Mouse (Mus musculus) midbrain, embryonic 11.5 days (tissue): ENCODE measurements around the gene Apol9b. TPM values are rescaled to one million over a fixed set of nuclear protein-coding genes. Genes with fewer than 3 reads are reported as not detected.
"Not testable (repeated sequence)": the region's sequence is repeated elsewhere in the genome, so short reads cannot be mapped to it uniquely, and the experiment has no call there.

Source experiments
- ATAC-seq: fragments of 200-750 bp; cut with Nextera tagmentation; 2 replicates; pipeline ENCODE4 v1.8.0; 2017; ENCODE audit warnings: moderate TSS enrichment, moderate library complexity; ENCODE audit not compliant: low FRiP score
- DNase-seq: peaks from one replicate; pipeline ENCODE4 v3.0.0; 2015; ENCODE audit warnings: low spot score; ENCODE audit errors: missing footprints
- H3K27ac ChIP-seq: fragments of 300-500 bp; sonication (generic); 2 replicates; pipeline ENCODE4 v1.5.1; 2014; ENCODE audit warnings: low read depth, low read length
- H3K27me3 ChIP-seq: fragments of 300-500 bp; sonication (generic); 2 replicates; pipeline ENCODE4 v1.6.1; 2014; ENCODE audit warnings: mild to moderate bottlenecking, low read length, moderate library complexity, mixed read lengths; ENCODE audit not compliant: control insufficient read depth, insufficient read depth
- H3K36me3 ChIP-seq: fragments of 300-500 bp; sonication (generic); 2 replicates; pipeline ENCODE4 v1.6.1; 2014; ENCODE audit warnings: mild to moderate bottlenecking, low read length, moderate library complexity, mixed read lengths; ENCODE audit not compliant: control insufficient read depth, insufficient read depth
- H3K4me1 ChIP-seq: fragments of 300-500 bp; sonication (generic); 2 replicates; pipeline ENCODE4 v1.6.1; 2014; ENCODE audit warnings: low read length; ENCODE audit not compliant: control insufficient read depth, insufficient read depth
- H3K4me2 ChIP-seq: fragments of 300-500 bp; sonication (generic); 2 replicates; pipeline ENCODE4 v1.6.1; 2014; ENCODE audit warnings: mild to moderate bottlenecking, moderate library complexity
- H3K4me3 ChIP-seq: fragments of 300-500 bp; sonication (generic); 2 replicates; pipeline ENCODE4 v1.5.1; 2014; ENCODE audit warnings: low read depth, low read length
- H3K9ac ChIP-seq: fragments of 300-500 bp; sonication (generic); 2 replicates; pipeline ENCODE4 v1.6.1; 2014; ENCODE audit warnings: low read length
- H3K9me3 ChIP-seq: fragments of 300-500 bp; sonication (generic); 2 replicates; pipeline ENCODE4 v1.6.1; 2016; ENCODE audit warnings: low read length; ENCODE audit not compliant: control insufficient read depth
- WGBS: fragments of 180-500 bp; shearing (Covaris S2); extraction: QIAGEN DNeasy Blood & Tissue Kit; methylation state at CpG from one replicate; pipeline ENCODE4 v1.1.7; 2014; 5-methylcytosine and 5-hydroxymethylcytosine counted together
- polyA plus RNA-seq: library from polyadenylated mRNA; unstranded; fragments of >200 nt; fragmentation: Nextera tagmentation; extraction: Ambion mirVana; gene quantifications from 2 replicates; pipeline ENCODE4 v1.2.1, GENCODE M21; 2014

The Apol9b gene
- polyA plus RNA-seq, 1 experiment from 2014 or later = not detected

- 22% methylated on average over 2 of the region's 10 CpGs for WGBS
- not testable (repeated sequence) for H3K36me3 ChIP-seq, H3K27ac ChIP-seq, ATAC-seq, H3K4me3 ChIP-seq, H3K9ac ChIP-seq, H3K4me2 ChIP-seq, H3K27me3 ChIP-seq, H3K9me3 ChIP-seq, DNase-seq, H3K4me1 ChIP-seq
Measured at GRCm38 (mm10) chr15:77724208-77724911, 4.5 kb upstream of the Apol9b start.

DNA sequence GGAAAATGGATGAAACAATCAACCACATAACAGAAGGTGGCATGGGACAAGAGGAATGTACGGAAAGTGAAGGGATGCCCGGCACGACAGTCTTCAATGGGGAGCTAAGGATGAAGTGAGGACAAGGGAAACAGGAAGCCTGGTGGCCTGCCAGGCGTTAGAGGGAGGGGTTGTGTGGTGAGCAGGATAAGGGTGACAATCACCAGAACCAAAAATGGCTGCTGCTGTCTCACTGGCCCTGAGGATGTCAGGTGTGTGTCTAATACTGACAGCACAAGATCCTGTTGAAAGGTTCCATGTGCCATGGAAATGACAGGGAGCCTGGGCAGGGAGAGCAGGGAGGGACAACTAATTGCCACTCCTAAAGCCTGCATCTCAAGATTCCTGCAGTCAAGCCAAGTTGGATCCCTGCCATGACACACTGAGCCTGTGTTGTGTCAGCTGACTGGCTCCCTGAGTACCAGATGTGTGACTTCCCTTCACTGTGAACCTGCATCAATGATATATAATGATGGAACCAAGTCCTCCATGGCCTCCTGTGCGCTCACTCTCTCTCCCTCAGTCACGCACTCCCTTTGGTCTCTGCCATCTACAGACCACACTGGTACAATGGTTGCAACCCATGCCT is 3.3 kb upstream of the Apol9b start:
- not testable (repeated sequence) for DNase-seq, H3K27ac ChIP-seq, H3K9me3 ChIP-seq, H3K9ac ChIP-seq, H3K36me3 ChIP-seq, H3K4me1 ChIP-seq, ATAC-seq, H3K4me3 ChIP-seq, H3K27me3 ChIP-seq, H3K4me2 ChIP-seq
- WGBS = 75% methylated on average over 5 of the region's 6 CpGs

GRCm38 (mm10) chr15:77727139-77727538 is 1.7 kb upstream of the Apol9b start:
- H3K9ac ChIP-seq, H3K4me1 ChIP-seq, H3K27ac ChIP-seq, H3K4me3 ChIP-seq, H3K9me3 ChIP-seq, H3K4me2 ChIP-seq, ATAC-seq, H3K27me3 ChIP-seq, H3K36me3 ChIP-seq: not testable (repeated sequence)
- WGBS = 8% methylated on average over 3 of the region's 3 CpGs
- DNase-seq = peak; percentile 66

DNA sequence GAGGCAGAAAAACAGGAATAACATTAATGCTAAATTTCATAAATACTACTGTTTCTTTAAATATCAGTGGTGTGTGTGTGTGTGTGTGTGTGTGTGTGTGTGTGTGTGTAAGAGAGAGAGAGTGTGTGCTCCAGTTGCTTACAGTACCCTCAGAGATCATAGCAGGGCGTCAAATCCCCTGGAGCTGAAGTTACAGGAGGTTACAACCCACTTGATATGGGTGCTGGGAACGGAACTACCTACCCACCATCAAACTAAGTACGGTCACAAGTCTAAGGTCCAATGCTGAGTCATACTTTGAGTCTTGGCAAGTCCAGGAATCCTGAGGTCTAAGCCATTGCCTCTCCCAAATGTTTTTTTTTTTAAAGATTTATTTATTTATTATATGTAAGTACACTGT is 1.1 kb upstream of the Apol9b start:
- WGBS = 96% methylated on average over 3 of the region's 3 CpGs
- ATAC-seq, H3K27me3 ChIP-seq, H3K4me2 ChIP-seq, H3K4me1 ChIP-seq, H3K9ac ChIP-seq, H3K4me3 ChIP-seq, H3K36me3 ChIP-seq, H3K27ac ChIP-seq, H3K9me3 ChIP-seq, DNase-seq: not testable (repeated sequence)

- peak; percentile 26 for DNase-seq
- H3K36me3 ChIP-seq = no peaks in the 10 kb centered on the region
- H3K27ac ChIP-seq = no peak overlapping the region
- WGBS = 83% methylated on average over 5 of the region's 5 CpGs
- H3K9me3 ChIP-seq = no peaks in the 10 kb centered on the region
- H3K4me3 ChIP-seq = no peak overlapping the region
- no peak for ATAC-seq
- no peak overlapping the region for H3K4me2 ChIP-seq
- no peak overlapping the region for H3K9ac ChIP-seq
- H3K27me3 ChIP-seq = no peaks in the 10 kb centered on the region
- H3K4me1 ChIP-seq = no peaks in the 10 kb centered on the region
Measured at GRCm38 (mm10) chr15:77731605-77732004, 2.8 kb downstream of the Apol9b start.

GRCm38 (mm10) chr15:77732851-77733250 is 4.0 kb downstream of the Apol9b start:
- H3K4me2 ChIP-seq, H3K27ac ChIP-seq, H3K27me3 ChIP-seq, ATAC-seq, H3K4me3 ChIP-seq, H3K36me3 ChIP-seq, H3K9ac ChIP-seq, H3K4me1 ChIP-seq, H3K9me3 ChIP-seq: not testable (repeated sequence)
- WGBS = 72% methylated on average over 10 of the region's 10 CpGs
- peak; percentile 54 for DNase-seq

DNA sequence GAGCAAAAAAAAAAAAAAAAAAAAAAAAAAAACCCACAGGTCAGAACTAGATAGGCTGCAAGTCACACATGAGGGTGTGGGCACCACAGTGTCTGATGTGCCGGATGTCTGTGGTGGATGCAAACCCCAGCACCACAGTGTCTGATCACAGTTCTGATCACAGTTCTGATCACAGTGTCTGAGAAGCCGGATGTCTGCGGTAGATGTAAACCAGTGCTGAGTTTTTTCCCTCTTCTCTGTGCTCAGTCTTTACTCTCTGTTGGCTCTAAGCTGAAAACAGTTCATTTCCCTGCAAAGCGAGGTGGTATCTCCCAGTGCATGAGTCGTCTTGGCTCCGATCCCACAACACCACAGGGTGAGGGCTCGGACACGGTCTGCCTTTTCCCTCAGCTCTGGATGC is 4.5 kb downstream of the Apol9b start:
- not testable (repeated sequence) for H3K4me2 ChIP-seq, H3K4me1 ChIP-seq, H3K4me3 ChIP-seq, ATAC-seq, H3K27ac ChIP-seq, H3K36me3 ChIP-seq, H3K9ac ChIP-seq, H3K9me3 ChIP-seq, H3K27me3 ChIP-seq
- DNase-seq = peak; percentile 47
- 81% methylated on average over 8 of the region's 8 CpGs for WGBS

DNA sequence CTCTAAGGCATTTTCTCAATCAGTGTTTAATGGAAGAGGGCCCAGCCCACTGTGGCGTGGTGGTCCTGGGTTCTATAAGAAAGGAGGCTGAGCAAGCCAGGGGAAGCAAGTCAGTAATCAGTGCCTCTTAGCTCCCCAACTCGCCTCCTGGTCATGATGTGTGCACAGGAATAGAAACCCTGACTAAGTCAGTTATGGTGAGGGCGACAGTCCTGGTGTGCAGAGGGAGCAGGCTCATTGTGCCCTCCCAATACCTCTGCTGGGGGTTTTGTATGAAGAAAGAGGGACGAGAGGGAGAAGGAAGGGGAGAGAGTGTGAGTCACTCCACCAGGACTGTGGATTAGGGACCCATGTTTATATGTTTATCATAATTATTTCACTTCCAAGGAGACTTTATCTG is 5.1 kb downstream of the Apol9b start:
- H3K4me1 ChIP-seq, H3K9me3 ChIP-seq, H3K9ac ChIP-seq, H3K4me2 ChIP-seq, DNase-seq, H3K27ac ChIP-seq, H3K4me3 ChIP-seq, H3K27me3 ChIP-seq, H3K36me3 ChIP-seq, ATAC-seq: not testable (repeated sequence)
- WGBS = 61% methylated on average over 4 of the region's 4 CpGs

GRCm38 (mm10) chr15:77740511-77741297 is 11.9 kb downstream of the Apol9b start:
- Histone ChIP-seq H3K27ac (no peak overlapping the region), H3K4me1 (no peaks in the 10 kb centered on the region), H3K9me3 (no peaks in the 10 kb centered on the region), H3K4me3 (no peak overlapping the region), H3K4me2 (no peak overlapping the region), H3K36me3 (no peaks in the 10 kb centered on the region), H3K9ac (no peak overlapping the region), H3K27me3 (no peaks in the 10 kb centered on the region)
- no peak for ATAC-seq
- 77% methylated on average over 9 of the region's 9 CpGs for WGBS
- DNase-seq = peak; percentile 44
